Mouse (Mus musculus) midbrain, embryonic 16.5 days (tissue): ENCODE results near the gene Efna4. TPM values are rescaled to one million over a fixed set of nuclear protein-coding genes. Genes with fewer than 3 reads are reported as not detected.

ENCODE experiments used
- ATAC-seq: fragments of 200-750 bp; cut with Nextera tagmentation; 2 replicates; pipeline ENCODE4 v1.8.0; 2017; ENCODE audit warnings: moderate TSS enrichment
- H3K27ac ChIP-seq: fragments of 300-500 bp; sonication (generic); 2 replicates; pipeline ENCODE4 v1.5.1; 2014; ENCODE audit warnings: mild to moderate bottlenecking, low read length, mixed read lengths
- H3K27me3 ChIP-seq: fragments of 300-500 bp; sonication (generic); 2 replicates; pipeline ENCODE4 v1.6.1; 2014; ENCODE audit warnings: low read depth, low read length, mixed read lengths; ENCODE audit not compliant: control insufficient read depth, insufficient read depth
- H3K36me3 ChIP-seq: fragments of 300-500 bp; sonication (generic); 2 replicates; pipeline ENCODE4 v1.6.1; 2014; ENCODE audit warnings: mild to moderate bottlenecking, low read length, moderate library complexity, mixed read lengths; ENCODE audit not compliant: control insufficient read depth, insufficient read depth
- H3K4me1 ChIP-seq: fragments of 300-500 bp; sonication (generic); 2 replicates; pipeline ENCODE4 v1.6.1; 2014; ENCODE audit warnings: mild to moderate bottlenecking, low read length, mixed read lengths; ENCODE audit not compliant: control insufficient read depth, insufficient read depth
- H3K4me2 ChIP-seq: fragments of 300-500 bp; sonication (generic); 2 replicates; pipeline ENCODE4 v1.6.1; 2014; ENCODE audit warnings: mild to moderate bottlenecking, low read length, mixed read lengths
- H3K4me3 ChIP-seq: fragments of 300-500 bp; sonication (generic); 2 replicates; pipeline ENCODE4 v1.5.1; 2014; ENCODE audit warnings: low read depth, mild to moderate bottlenecking, low read length, moderate library complexity, mixed read lengths
- H3K9ac ChIP-seq: fragments of 300-500 bp; sonication (generic); 2 replicates; pipeline ENCODE4 v1.6.1; 2014; ENCODE audit warnings: low read depth, low read length, mixed read lengths
- H3K9me3 ChIP-seq: fragments of 300-500 bp; sonication (generic); replicated peaks from 2 replicates; pipeline ENCODE4 v1.6.1; 2014; ENCODE audit warnings: mild to moderate bottlenecking, low read length, mixed read lengths; ENCODE audit not compliant: control insufficient read depth, poor library complexity, severe bottlenecking
- WGBS: fragments of 180-500 bp; shearing (Covaris S2); extraction: QIAGEN DNeasy Blood & Tissue Kit; methylation state at CpG from one replicate; pipeline ENCODE4 v1.1.7; 2014; 5-methylcytosine and 5-hydroxymethylcytosine counted together
- polyA plus RNA-seq: library from polyadenylated mRNA; unstranded; fragments of >200 nt; fragmentation: Nextera tagmentation; extraction: Ambion mirVana; gene quantifications from 2 replicates; pipeline ENCODE4 v1.2.1, GENCODE M21; 2015

The Efna4 gene
- polyA plus RNA-seq, 1 experiment from 2014 or later, result 3.7 TPM

DNA sequence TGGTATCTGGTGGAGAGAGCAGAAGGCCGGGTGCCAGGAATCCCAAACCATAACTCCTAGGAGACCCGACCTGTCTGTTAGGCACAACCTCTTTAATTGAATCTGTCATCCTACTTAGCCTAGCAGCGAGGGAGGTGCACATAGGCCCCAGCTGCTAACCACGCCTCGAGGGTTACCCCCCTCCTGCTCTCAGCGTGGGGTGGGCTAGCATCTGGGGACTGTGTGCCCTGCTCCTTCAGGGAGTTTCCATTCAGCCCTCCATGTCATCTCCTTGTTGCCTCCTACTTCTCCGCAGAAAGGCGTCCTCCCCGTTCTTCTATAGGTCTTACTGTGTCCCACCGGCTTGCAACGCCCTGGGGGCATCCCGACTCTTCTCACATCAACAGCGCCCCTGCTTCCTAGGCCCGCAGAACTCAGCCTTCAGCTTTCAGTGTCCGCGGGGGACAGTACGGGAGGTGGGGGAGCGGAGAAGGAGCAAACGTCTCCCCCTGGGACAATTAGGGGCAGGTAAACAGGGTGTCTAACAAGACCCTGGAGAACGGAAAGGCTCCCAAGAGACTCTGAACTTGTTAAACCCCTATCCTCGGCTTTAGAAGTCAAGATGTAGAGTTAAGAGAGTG is 18.7 kb downstream of the Efna4 start:
- Histone ChIP-seq H3K4me2 (peak overlapping the region; percentile 78), H3K27ac (peak overlapping the region; percentile 92; the same call in 1 of the 2 replicates), H3K4me3 (peak overlapping the region; percentile 76), H3K4me1 (peaks cover 38% of the 10 kb centered on the region), H3K9me3 (no peaks in the 10 kb centered on the region), H3K27me3 (0 out of 2 replicates have a peak, but pooled peaks cover 4% of the 10 kb centered on the region), H3K36me3 (peaks cover 3% of the 10 kb centered on the region; the same call in 1 of the 2 replicates), H3K9ac (peak overlapping the region; percentile 88; the same call in 1 of the 2 replicates)
- WGBS, result 6% methylated on average over 21 of the region's 21 CpGs
- ATAC-seq, result no peak

DNA sequence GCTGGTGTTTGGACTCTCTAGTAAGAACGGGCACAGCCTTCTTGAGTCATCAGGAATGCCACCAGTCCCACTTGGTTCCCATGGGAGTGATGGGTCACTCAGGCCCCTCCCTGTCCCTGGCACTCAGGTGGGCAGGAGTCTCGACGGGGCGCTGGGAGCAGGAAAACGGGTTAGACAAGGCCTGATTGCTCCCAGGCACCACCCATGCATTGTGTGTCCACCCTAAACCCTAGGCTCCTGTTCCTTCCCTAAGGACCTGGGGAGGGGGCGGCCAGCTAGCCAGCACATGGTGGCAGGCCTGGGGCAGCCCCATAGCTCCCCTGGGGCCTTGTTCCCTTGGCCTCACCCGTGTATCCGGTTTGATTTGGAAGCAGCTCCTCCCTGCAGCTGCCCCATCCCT is 19.5 kb downstream of the Efna4 start:
- peaks cover 38% of the 10 kb centered on the region for H3K4me1 ChIP-seq
- no peak for ATAC-seq

DNA sequence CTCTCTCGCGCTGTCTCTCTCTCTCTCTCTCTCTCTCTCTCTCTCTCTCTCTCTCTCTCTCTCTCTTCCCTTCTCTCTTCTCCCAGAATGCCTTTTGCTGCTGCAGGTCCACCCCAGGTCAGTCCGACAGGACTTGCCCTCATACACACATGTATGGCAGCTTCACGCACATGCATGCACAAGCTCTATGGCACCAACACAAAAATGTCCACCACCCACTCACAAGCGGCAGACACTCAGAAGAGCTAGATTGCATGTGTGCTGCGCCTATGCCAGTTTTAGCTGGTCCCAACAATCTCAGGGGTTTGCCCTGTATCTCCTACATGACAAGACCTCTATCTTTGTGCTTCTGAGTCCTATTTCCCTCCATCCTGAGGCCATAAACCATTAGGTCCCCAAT is 20.6 kb downstream of the Efna4 start:
- no peak for ATAC-seq
- Histone ChIP-seq H3K9ac (peak overlapping the region; percentile 5; the same call in 1 of the 2 replicates), H3K27ac (peak overlapping the region; percentile 56; the same call in 1 of the 2 replicates), H3K4me2 (peak overlapping the region; percentile 26), H3K4me1 (peaks cover 38% of the 10 kb centered on the region), H3K9me3 (no peaks in the 10 kb centered on the region), H3K4me3 (no peak overlapping the region), H3K36me3 (peaks cover 3% of the 10 kb centered on the region; the same call in 1 of the 2 replicates), H3K27me3 (0 out of 2 replicates have a peak, but pooled peaks cover 4% of the 10 kb centered on the region)
- 54% methylated on average over 6 of the region's 6 CpGs for WGBS

More for the DNA sequence above, 19.5 kb downstream of the Efna4 start:
- Histone ChIP-seq H3K36me3 (peaks cover 3% of the 10 kb centered on the region; the same call in 1 of the 2 replicates), H3K9ac (no peak overlapping the region), H3K4me2 (no peak overlapping the region), H3K27me3 (0 out of 2 replicates have a peak, but pooled peaks cover 4% of the 10 kb centered on the region), H3K9me3 (no peaks in the 10 kb centered on the region), H3K27ac (no peak overlapping the region), H3K4me3 (no peak overlapping the region)
- 78% methylated on average over 8 of the region's 8 CpGs for WGBS

DNA sequence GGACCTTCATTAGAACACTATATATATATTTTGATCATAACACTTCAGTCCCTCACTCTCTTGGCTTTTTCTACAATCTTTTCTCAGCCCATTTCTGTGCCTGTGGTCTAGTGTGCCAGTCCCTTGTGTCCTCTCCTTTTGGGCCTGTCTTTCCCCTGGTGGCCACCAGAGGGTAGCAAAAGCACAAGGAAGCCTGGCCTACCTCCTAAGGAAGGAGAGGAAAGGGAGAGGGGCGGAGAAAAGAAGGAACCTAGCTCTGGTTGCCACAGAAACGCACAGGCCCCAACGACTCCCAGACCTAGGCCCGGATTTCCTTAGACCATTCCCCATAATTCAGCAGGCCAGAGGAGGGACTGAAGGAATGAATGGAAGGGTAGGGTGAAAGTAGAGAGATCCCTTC is 21.0 kb downstream of the Efna4 start:
- peak overlapping the region; percentile 41 for H3K4me2 ChIP-seq
- peaks cover 3% of the 10 kb centered on the region; the same call in 1 of the 2 replicates for H3K36me3 ChIP-seq
- H3K4me3 ChIP-seq, result no peak overlapping the region
- 0 out of 2 replicates have a peak overlapping the region, but pooled peaks have one; percentile 5 for H3K9ac ChIP-seq
- H3K4me1 ChIP-seq, result peaks cover 38% of the 10 kb centered on the region
- H3K27me3 ChIP-seq, result 0 out of 2 replicates have a peak, but pooled peaks cover 4% of the 10 kb centered on the region
- H3K27ac ChIP-seq, result peak overlapping the region; percentile 56; the same call in 1 of the 2 replicates
- peak; percentile 30; the same call in 1 of the 2 replicates for ATAC-seq
- WGBS, result 0% methylated on average over 4 of the region's 4 CpGs
- no peaks in the 10 kb centered on the region for H3K9me3 ChIP-seq

DNA sequence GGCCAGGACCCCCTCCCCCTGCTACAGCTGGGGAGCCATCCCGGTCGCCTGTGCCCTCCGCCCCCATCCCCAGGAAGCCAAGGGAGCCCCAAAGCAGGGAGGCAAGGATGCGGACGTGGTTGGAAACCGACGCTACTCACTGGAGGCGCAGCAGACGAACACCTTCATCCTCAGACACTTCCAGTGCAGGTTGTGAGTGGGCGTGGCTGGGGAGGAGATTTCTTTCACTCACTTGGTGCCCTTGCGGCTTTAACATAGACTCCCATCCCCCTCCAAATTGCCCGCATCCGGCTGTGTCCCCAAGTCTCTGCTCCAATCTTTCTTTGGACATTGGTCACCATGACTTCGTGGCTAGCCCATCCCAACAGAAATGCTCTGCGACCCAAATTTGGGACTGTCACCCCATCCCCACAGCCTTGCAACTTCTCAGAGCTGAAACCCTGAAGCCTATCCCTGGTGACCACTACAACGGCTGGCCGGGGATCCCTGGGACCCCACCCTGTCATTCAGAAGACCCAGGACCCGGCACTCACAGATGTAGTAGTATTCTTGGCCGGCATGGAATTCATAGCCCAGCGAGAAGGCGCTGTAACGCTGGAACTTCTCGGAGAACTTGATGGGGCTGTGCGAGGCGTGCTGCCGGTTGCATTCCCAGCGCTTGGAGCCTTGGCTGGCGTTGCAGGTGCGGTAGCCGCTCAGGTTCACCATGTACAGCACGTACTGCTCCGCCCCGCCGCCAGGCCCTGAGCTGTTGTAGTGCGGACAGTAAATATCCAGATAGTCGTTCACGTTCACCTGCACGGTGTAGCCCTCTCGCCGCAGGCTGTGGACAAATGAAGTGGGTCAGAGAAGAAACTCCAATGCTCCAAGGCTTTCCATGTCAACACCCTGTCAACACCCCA is 21.6 kb downstream of the Efna4 start:
- WGBS, result 8% methylated on average over 40 of the region's 40 CpGs
- no peak for ATAC-seq
- Histone ChIP-seq H3K4me3 (no peak overlapping the region), H3K36me3 (peaks cover 3% of the 10 kb centered on the region; the same call in 1 of the 2 replicates), H3K4me1 (peaks cover 38% of the 10 kb centered on the region), H3K27ac (no peak overlapping the region; the same call in 1 of the 2 replicates), H3K9me3 (no peaks in the 10 kb centered on the region), H3K9ac (peak overlapping the region; percentile 43), H3K4me2 (peak overlapping the region; percentile 51), H3K27me3 (0 out of 2 replicates have a peak, but pooled peaks cover 4% of the 10 kb centered on the region)

DNA sequence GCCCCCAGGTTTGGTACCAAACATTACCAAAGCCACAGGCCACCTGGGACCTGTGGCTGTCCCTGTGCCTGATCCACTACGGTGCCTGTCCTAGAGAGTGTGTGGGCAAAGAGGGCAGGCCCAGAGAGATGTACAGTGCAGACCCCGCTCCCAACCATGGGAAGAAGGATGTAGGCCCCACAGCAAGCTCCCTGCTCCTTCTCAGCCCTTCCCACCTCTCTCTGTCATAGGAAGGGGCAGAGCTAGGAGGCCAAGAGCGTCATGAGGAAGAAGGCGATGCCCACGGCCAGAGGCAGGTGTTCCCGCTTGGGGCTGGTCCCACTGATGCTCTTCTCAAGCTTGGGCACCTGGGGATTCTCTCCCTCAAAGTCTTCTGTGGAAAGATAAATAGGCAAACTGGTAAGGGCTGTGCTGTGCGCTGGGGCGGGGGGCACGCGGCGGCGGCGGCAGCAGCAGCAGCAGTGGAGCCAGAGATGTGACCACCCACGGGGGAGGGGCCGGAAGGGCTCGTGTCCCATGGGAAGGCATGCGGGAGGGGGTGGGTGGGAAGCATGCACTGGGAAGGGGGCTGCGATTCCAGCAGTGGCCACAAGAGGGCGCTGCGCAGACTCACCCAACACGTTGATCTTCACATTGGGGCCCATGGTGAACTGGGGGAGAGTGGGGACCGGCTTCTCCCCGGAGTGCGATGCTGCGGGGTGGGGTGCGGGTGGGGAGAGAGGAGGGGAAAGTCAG is 22.5 kb downstream of the Efna4 start:
- no peaks in the 10 kb centered on the region for H3K9me3 ChIP-seq
- peak overlapping the region; percentile 51 for H3K4me2 ChIP-seq
- no peak overlapping the region for H3K27ac ChIP-seq
- WGBS, result 8% methylated on average over 22 of the region's 26 CpGs
- H3K4me1 ChIP-seq, result peaks cover 36% of the 10 kb centered on the region
- peaks cover 3% of the 10 kb centered on the region; the same call in 1 of the 2 replicates for H3K36me3 ChIP-seq
- H3K4me3 ChIP-seq, result peak overlapping the region; percentile 14; the same call in 1 of the 2 replicates
- no peak for ATAC-seq
- H3K9ac ChIP-seq, result peak overlapping the region; percentile 49
- H3K27me3 ChIP-seq, result 0 out of 2 replicates have a peak, but pooled peaks cover 4% of the 10 kb centered on the region

DNA sequence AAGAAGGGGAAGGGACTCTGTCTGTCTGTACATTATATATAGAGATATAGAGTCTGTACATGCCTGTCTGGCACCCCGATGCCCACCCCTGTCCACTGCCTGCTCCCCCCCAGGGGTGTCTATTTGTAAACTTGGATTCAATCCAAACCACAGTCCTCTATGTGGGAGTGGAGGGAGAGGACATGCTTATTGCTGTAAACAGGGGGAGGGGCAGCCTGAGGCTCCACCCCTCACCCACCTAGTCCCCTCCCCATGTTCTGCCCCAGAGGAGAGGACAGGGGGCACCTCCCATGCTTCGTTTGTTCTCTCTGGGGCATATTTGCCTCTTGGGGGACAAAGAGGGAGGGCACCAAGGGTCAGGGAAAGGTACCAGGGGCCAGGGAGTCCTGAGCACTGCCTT is 23.0 kb downstream of the Efna4 start:
- no peaks in the 10 kb centered on the region for H3K9me3 ChIP-seq
- 0 out of 2 replicates have a peak, but pooled peaks cover 4% of the 10 kb centered on the region for H3K27me3 ChIP-seq
- peaks cover 36% of the 10 kb centered on the region for H3K4me1 ChIP-seq
- no peak overlapping the region; the same call in 1 of the 2 replicates for H3K4me2 ChIP-seq
- no peak overlapping the region for H3K9ac ChIP-seq
- no peak overlapping the region for H3K4me3 ChIP-seq
- WGBS, result 32% methylated on average over 2 of the region's 2 CpGs
- ATAC-seq, result no peak
- no peak overlapping the region for H3K27ac ChIP-seq
- H3K36me3 ChIP-seq, result peaks cover 3% of the 10 kb centered on the region; the same call in 1 of the 2 replicates

DNA sequence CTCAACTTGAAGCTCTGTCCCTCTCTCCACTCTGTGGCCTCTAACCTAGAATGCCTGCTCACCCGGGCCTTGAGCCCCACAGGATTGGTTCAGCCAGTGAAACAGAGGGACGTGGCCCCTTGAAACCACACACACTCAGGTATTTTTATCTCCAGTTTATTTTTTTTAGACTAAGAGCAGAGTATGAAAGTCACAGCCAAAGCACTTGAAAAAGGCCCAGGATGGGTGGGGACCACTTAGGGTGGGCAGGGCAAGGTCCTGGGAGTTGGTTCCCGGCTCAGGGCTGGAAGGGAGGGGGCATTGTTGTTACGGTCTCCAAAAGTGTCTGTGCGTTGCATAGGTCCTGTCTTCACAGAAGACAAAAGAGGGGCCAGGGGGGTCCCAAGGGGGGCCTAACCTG is 23.5 kb downstream of the Efna4 start:
- H3K27me3 ChIP-seq, result 0 out of 2 replicates have a peak, but pooled peaks cover 4% of the 10 kb centered on the region
- H3K9me3 ChIP-seq, result no peaks in the 10 kb centered on the region
- peaks cover 3% of the 10 kb centered on the region; the same call in 1 of the 2 replicates for H3K36me3 ChIP-seq
- 70% methylated on average over 5 of the region's 5 CpGs for WGBS
- no peak overlapping the region for H3K4me3 ChIP-seq
- peaks cover 34% of the 10 kb centered on the region for H3K4me1 ChIP-seq
- no peak for ATAC-seq
- no peak overlapping the region for H3K4me2 ChIP-seq
- H3K27ac ChIP-seq, result no peak overlapping the region
- H3K9ac ChIP-seq, result no peak overlapping the region
